Mouse (Mus musculus) hematopoietic stem cell, adult 5-6 weeks (primary cell): ENCODE results near the gene Edem3. TPM values are rescaled to one million over a fixed set of nuclear protein-coding genes. Genes with fewer than 3 reads are reported as not detected.
"Not testable (repeated sequence)": the region's sequence is repeated elsewhere in the genome, so short reads cannot be mapped to it uniquely, and the experiment has no call there.

Experiments used
- ATAC-seq, 2 experiments: fragments of 125-278 bp in 1 of 2; replicated peaks in 1 of 2; 2 replicates each; pipeline ENCODE4 v1.8.0; 2016 to 2017; ENCODE audit warnings: inconsistent platforms in 2 of 2, mild to moderate bottlenecking in 2 of 2, moderate number of reproducible peaks in 2 of 2, low read depth in 1 of 2, moderate TSS enrichment in 1 of 2; ENCODE audit not compliant: low FRiP score in 2 of 2, poor library complexity in 2 of 2, severe bottlenecking in 2 of 2, insufficient read depth in 1 of 2, low TSS enrichment in 1 of 2
- total RNA-seq: library from RNA; stranded (forward); fragments of 172-1452, 232-1000 nt; gene quantifications from 2 replicates; pipeline ENCODE4 v1.2.3, GENCODE M21; 2017

The Edem3 gene
- total RNA-seq, 1 experiment from 2014 or later, result 40.8 TPM

GRCm38 (mm10) chr1:151779306-151779705 is 24.1 kb downstream of the Edem3 start:
- no peak for ATAC-seq

GRCm38 (mm10) chr1:151781447-151781846 is 26.3 kb downstream of the Edem3 start:
- no peak for ATAC-seq

GRCm38 (mm10) chr1:151783403-151783802 is 28.2 kb downstream of the Edem3 start:
- ATAC-seq, result no peak

GRCm38 (mm10) chr1:151786406-151786805 is 31.2 kb downstream of the Edem3 start:
- no peak for ATAC-seq

- no peak for ATAC-seq
Measured at GRCm38 (mm10) chr1:151789136-151789535, 34.0 kb downstream of the Edem3 start.

- not testable (repeated sequence) for ATAC-seq
Measured at GRCm38 (mm10) chr1:151792076-151792475, 36.9 kb downstream of the Edem3 start.

GRCm38 (mm10) chr1:151802795-151803194 is 47.6 kb downstream of the Edem3 start:
- ATAC-seq, result not testable (repeated sequence)

- ATAC-seq, result no peak
Measured at GRCm38 (mm10) chr1:151807286-151807685, 52.1 kb downstream of the Edem3 start.

GRCm38 (mm10) chr1:151810628-151811421 is 55.7 kb downstream of the Edem3 start:
- no peak for ATAC-seq

- no peak for ATAC-seq
Measured at GRCm38 (mm10) chr1:151811456-151811855, 56.3 kb downstream of the Edem3 start.

GRCm38 (mm10) chr1:151812004-151812712 is 57.0 kb downstream of the Edem3 start:
- no peak for ATAC-seq

GRCm38 (mm10) chr1:151816051-151816450 is 60.9 kb downstream of the Edem3 start:
- ATAC-seq, result no peak

GRCm38 (mm10) chr1:151819190-151819589 is 64.0 kb downstream of the Edem3 start:
- ATAC-seq, result peak in 1 of 2 experiments; percentile 59; a peak in 1 of 4 replicates

GRCm38 (mm10) chr1:151820457-151820856 is 65.3 kb downstream of the Edem3 start:
- ATAC-seq, result peak in 1 of 2 experiments; percentile 37; a peak in 1 of 4 replicates

GRCm38 (mm10) chr1:151825065-151825464 is 69.9 kb downstream of the Edem3 start:
- ATAC-seq, result no peak

- ATAC-seq, result no peak
Measured at GRCm38 (mm10) chr1:151831791-151832190, 76.6 kb downstream of the Edem3 start.

GRCm38 (mm10) chr1:151835261-151835660 is 80.1 kb downstream of the Edem3 start:
- ATAC-seq, result no peak

GRCm38 (mm10) chr1:151840345-151840744 is 85.2 kb downstream of the Edem3 start:
- not testable (repeated sequence) for ATAC-seq
